Mouse (Mus musculus) ES-E14 (cell line): ENCODE results near the gene Gnb3. TPM values are rescaled to one million over a fixed set of nuclear protein-coding genes. Genes with fewer than 3 reads are reported as not detected.
"Not testable (repeated sequence)": the region's sequence is repeated elsewhere in the genome, so short reads cannot be mapped to it uniquely, and the experiment has no call there.

ENCODE experiments used
- DNase-seq: peaks from one replicate; pipeline ENCODE4 v3.0.0-alpha.2; 2013; ENCODE audit warnings: low read depth, low spot score
- H3K27ac ChIP-seq: 2 replicates; pipeline ENCODE4 v1.5.1; 2012; ENCODE audit warnings: low read depth, mild to moderate bottlenecking, low read length, moderate library complexity, mixed read lengths; ENCODE audit not compliant: poor library complexity, insufficient read depth, severe bottlenecking
- H3K36me3 ChIP-seq: 2 replicates; pipeline ENCODE4 v1.6.1; 2012; ENCODE audit warnings: mild to moderate bottlenecking, low read length, moderate library complexity, mixed read lengths; ENCODE audit not compliant: control insufficient read depth, poor library complexity, insufficient read depth, severe bottlenecking
- H3K4me1 ChIP-seq, 2 experiments: fragments of 150-350 bp in 1 of 2; sonication (generic) in 1 of 2; 2 replicates each; pipeline ENCODE4 v1.6.1; 2012; ENCODE audit warnings: low read length in 2 of 2, mild to moderate bottlenecking in 1 of 2, mixed read lengths in 1 of 2; ENCODE audit not compliant: control insufficient read depth in 2 of 2, insufficient read depth in 2 of 2, poor library complexity in 1 of 2
- H3K4me3 ChIP-seq, 2 experiments: fragments of 150-350 bp in 1 of 2; sonication (generic) in 1 of 2; 2 replicates each; pipeline ENCODE4 v1.5.1; 2012; ENCODE audit warnings: low read length in 2 of 2, low read depth in 1 of 2, mild to moderate bottlenecking in 1 of 2, mixed read lengths in 1 of 2; ENCODE audit not compliant: insufficient read depth in 1 of 2, poor library complexity in 1 of 2, severe bottlenecking in 1 of 2
- H3K9ac ChIP-seq: 2 replicates; pipeline ENCODE4 v1.6.1; 2012; ENCODE audit warnings: low read depth, mild to moderate bottlenecking, low read length, mixed read lengths; ENCODE audit not compliant: poor library complexity, insufficient read depth, severe bottlenecking
- H3K9me3 ChIP-seq: fragments of 150-350 bp; sonication (generic); 2 replicates; pipeline ENCODE4 v1.6.1; 2012; ENCODE audit warnings: low read depth, mild to moderate bottlenecking, low read length; ENCODE audit not compliant: control insufficient read depth, insufficient read depth
- CHD2 ChIP-seq: IDR thresholded peaks from 2 replicates; pipeline ENCODE4 v1.6.1; 2014; ENCODE audit warnings: mild to moderate bottlenecking, low read depth, low read length, inconsistent platforms
- HCFC1 ChIP-seq: IDR thresholded peaks from 2 replicates; pipeline ENCODE4 v1.6.1; 2012; ENCODE audit warnings: low read length, inconsistent platforms, borderline replicate concordance; ENCODE audit not compliant: insufficient read depth
- MAFK ChIP-seq: IDR thresholded peaks from 2 replicates; pipeline ENCODE4 v1.6.1; 2014; ENCODE audit warnings: mild to moderate bottlenecking, low read depth, low read length, inconsistent platforms; ENCODE audit not compliant: insufficient read depth
- ZC3H11A ChIP-seq: IDR thresholded peaks from 2 replicates; pipeline ENCODE4 v1.6.1; 2012; ENCODE audit warnings: low read depth, mild to moderate bottlenecking, inconsistent platforms, low read length, borderline replicate concordance
- ZNF384 ChIP-seq: IDR thresholded peaks from 2 replicates; pipeline ENCODE4 v1.6.1; 2012; ENCODE audit warnings: low read depth, low read length, inconsistent platforms
- in situ Hi-C, 2 experiments: fragments of 600-800 bp; cut with MboI; formaldehyde crosslinking; loops; one replicate each; pipeline ENCODE4 v1.15.1; 2025; ENCODE audit warnings: low sequenced_read_pairs in 2 of 2, inconsistent platforms in 1 of 2; ENCODE audit not compliant: unreplicated experiment in 2 of 2
- total RNA-seq: library from RNA; depleted of rRNA; stranded (reverse); fragments of 300-350 nt; gene quantifications from 2 replicates; pipeline ENCODE4 v1.2.3, GENCODE M21; 2012

Gnb3 gene
- total RNA-seq, 1 experiment: not detected

GRCm38 (mm10) chr6:124803061-124803460, 37.0 kb downstream of the Gnb3 start:
- in situ Hi-C loops: no loop called here
- H3K27ac ChIP-seq: peak overlapping the region; percentile 5; the same call in 1 of the 2 replicates
- H3K4me1 ChIP-seq: peaks cover 0 to 3% of the 10 kb centered on the region in 2 experiments; a peak in 2 of 4 replicates
- no peaks in the 10 kb centered on the region for H3K9me3 ChIP-seq
- H3K36me3 ChIP-seq: no peaks in the 10 kb centered on the region
- H3K9ac ChIP-seq: no peak overlapping the region; the same call in 1 of the 2 replicates
- DNase-seq: no peak
- peak overlapping the region in 1 of 2 experiments; percentile 40; a peak in 2 of 4 replicates for H3K4me3 ChIP-seq
- no peak for TF ChIP-seq HCFC1
- TF ChIP-seq ZC3H11A: no peak
- TF ChIP-seq MAFK: no peak

GRCm38 (mm10) chr6:124802400-124802799, 37.7 kb downstream of the Gnb3 start:
- in situ Hi-C loops, DNase-seq, H3K9me3 ChIP-seq, H3K4me1 ChIP-seq, H3K36me3 ChIP-seq: not testable (repeated sequence)
- Histone ChIP-seq H3K27ac (peak overlapping the region; percentile 83; the same call in 1 of the 2 replicates), H3K4me3 (peak overlapping the region; percentile 62 to 64), H3K9ac (peak overlapping the region; percentile 54; the same call in 1 of the 2 replicates)

- DNase-seq: no peak
- Histone ChIP-seq H3K27ac (peak overlapping the region; percentile 82), H3K4me1 (peaks cover 0 to 5% of the 10 kb centered on the region in 2 experiments; a peak in 2 of 4 replicates), H3K36me3 (peaks cover 3% of the 10 kb centered on the region; the same call in 1 of the 2 replicates), H3K4me3 (no peak overlapping the region), H3K9ac (no peak overlapping the region; the same call in 1 of the 2 replicates), H3K9me3 (no peaks in the 10 kb centered on the region)
- in situ Hi-C loops: no loop called here
- no peak for TF ChIP-seq MAFK
- no peak for TF ChIP-seq ZNF384
- no peak for TF ChIP-seq HCFC1
- TF ChIP-seq CHD2: no peak
- no peak for TF ChIP-seq ZC3H11A
Measured at GRCm38 (mm10) chr6:124796200-124796599, 43.9 kb downstream of the Gnb3 start.

GRCm38 (mm10) chr6:124795781-124796180, 44.3 kb downstream of the Gnb3 start:
- H3K4me1 ChIP-seq: peaks cover 0 to 5% of the 10 kb centered on the region in 2 experiments; a peak in 2 of 4 replicates

GRCm38 (mm10) chr6:124791911-124792310, 48.2 kb downstream of the Gnb3 start:
- H3K36me3 ChIP-seq: peaks cover 3% of the 10 kb centered on the region; the same call in 1 of the 2 replicates
- H3K9me3 ChIP-seq: no peaks in the 10 kb centered on the region
- no peak overlapping the region for H3K27ac ChIP-seq
- DNase-seq: no peak
- in situ Hi-C loops: no loop called here
- TF ChIP-seq CHD2: no peak
- no peak for TF ChIP-seq ZC3H11A
- no peak for TF ChIP-seq ZNF384
- TF ChIP-seq HCFC1: no peak
- no peak for TF ChIP-seq MAFK
- no peak overlapping the region for H3K9ac ChIP-seq
- peaks cover 1 to 12% of the 10 kb centered on the region in 2 experiments; a peak in 2 of 4 replicates for H3K4me1 ChIP-seq
- H3K4me3 ChIP-seq: no peak overlapping the region

More at GRCm38 (mm10) chr6:124795781-124796180, 44.3 kb downstream of the Gnb3 start:
- TF ChIP-seq HCFC1 (no peak), MAFK (no peak), ZC3H11A (no peak), ZNF384 (no peak), CHD2 (no peak)
- no peaks in the 10 kb centered on the region for H3K9me3 ChIP-seq
- H3K9ac ChIP-seq: no peak overlapping the region
- no peak for DNase-seq
- H3K4me3 ChIP-seq: no peak overlapping the region
- peaks cover 3% of the 10 kb centered on the region; the same call in 1 of the 2 replicates for H3K36me3 ChIP-seq
- in situ Hi-C loops: no loop called here
- H3K27ac ChIP-seq: peak overlapping the region; percentile 53
